8 mouse cellular contexts compared by ENCODE assay signal in genomic region chr10:80557346-80557965, GRCm38 (mm10). TPM values are rescaled to one million over a fixed set of nuclear protein-coding genes. Genes with fewer than 3 reads are reported as not detected.
A peak's percentile ranks its signal among the peaks of the same experiment; 100 is the strongest.
DNase-seq lines count a peak whose midpoint lies in the region; ATAC-seq and TF ChIP-seq lines count a peak whose summit lies in the region.

No protein-coding gene starts in this region.

- H3K9me3 ChIP-seq in midbrain, embryonic 11.5 days (ENCODE audit: control insufficient read depth, low read length) = no peaks in the 10 kb centered on the region
- no peaks in the 10 kb centered on the region for H3K9me3 ChIP-seq in midbrain, embryonic 15.5 days
- H3K9me3 ChIP-seq in forebrain, postnatal 0 days (ENCODE audit: low read length) = no peaks in the 10 kb centered on the region
- no peaks in the 10 kb centered on the region for H3K9me3 ChIP-seq in liver, embryonic 11.5 days (ENCODE audit: control insufficient read depth, low read length)

- TF ChIP-seq POLR2A in bone marrow macrophage, adult 2 months (IDR thresholded peaks at IDR 0.05; ENCODE audit: borderline replicate concordance, low read depth, low read length) = no peak

- peak; percentile 96 for DNase-seq in midbrain, embryonic 11.5 days (ENCODE audit: low spot score, missing footprints)
- DNase-seq in forebrain, postnatal 0 days = peak; percentile 72
- DNase-seq in induced T-regulatory cell, adult 2 months (ENCODE audit: low read depth) = peak; percentile 74
- peak; percentile 74 for DNase-seq in liver, embryonic 11.5 days (ENCODE audit: low spot score)
- DNase-seq in ovary, postnatal 10 days (ENCODE audit: low spot score) = peak; percentile 69
- peak; percentile 88 for DNase-seq in thymus, postnatal 4 days

- peak; percentile 80 for TF ChIP-seq CTCF in bone marrow macrophage, adult 2 months (IDR thresholded peaks at IDR 0.05; ENCODE audit: low read depth, low read length)
- TF ChIP-seq CTCF in forebrain, postnatal 0 days (IDR thresholded peaks at IDR 0.05; ENCODE audit: low read depth) = peak; percentile 82

- WGBS in midbrain, embryonic 11.5 days = 45% methylated on average over 5 of the region's 5 CpGs
- WGBS in midbrain, embryonic 15.5 days = 32% methylated on average over 5 of the region's 5 CpGs
- WGBS in forebrain, postnatal 0 days = 30% methylated on average over 5 of the region's 5 CpGs
- 36% methylated on average over 5 of the region's 5 CpGs for WGBS in liver, embryonic 11.5 days

- H3K4me3 ChIP-seq in midbrain, embryonic 11.5 days (ENCODE audit: low read depth, low read length) = no peak overlapping the region
- no peak overlapping the region for H3K4me3 ChIP-seq in midbrain, embryonic 15.5 days
- H3K4me3 ChIP-seq in bone marrow macrophage, adult 2 months (ENCODE audit: insufficient read depth, low read length) = no peak overlapping the region
- H3K4me3 ChIP-seq in forebrain, postnatal 0 days (ENCODE audit: low read depth, low read length) = no peak overlapping the region
- H3K4me3 ChIP-seq in liver, embryonic 11.5 days (ENCODE audit: low read depth, low read length) = no peak overlapping the region

- no peak overlapping the region for H3K4me2 ChIP-seq in midbrain, embryonic 11.5 days
- no peak overlapping the region for H3K4me2 ChIP-seq in midbrain, embryonic 15.5 days
- H3K4me2 ChIP-seq in forebrain, postnatal 0 days (ENCODE audit: low read depth) = no peak overlapping the region
- H3K4me2 ChIP-seq in liver, embryonic 11.5 days = no peak overlapping the region

- ATAC-seq in midbrain, embryonic 11.5 days (ENCODE audit: low FRiP score) = no peak
- ATAC-seq in midbrain, embryonic 15.5 days (replicated peaks) = no peak
- ATAC-seq in forebrain, postnatal 0 days = no peak
- no peak for ATAC-seq in liver, embryonic 11.5 days (replicated peaks; ENCODE audit: low FRiP score)

- peaks cover 14% of the 10 kb centered on the region for H3K4me1 ChIP-seq in midbrain, embryonic 11.5 days (ENCODE audit: control insufficient read depth, insufficient read depth, low read length)
- H3K4me1 ChIP-seq in midbrain, embryonic 15.5 days = peaks cover 41% of the 10 kb centered on the region
- H3K4me1 ChIP-seq in bone marrow macrophage, adult 2 months (ENCODE audit: control insufficient read depth, insufficient read depth, low read length) = peaks cover 27% of the 10 kb centered on the region
- peaks cover 9% of the 10 kb centered on the region; the same call in 1 of the 2 replicates for H3K4me1 ChIP-seq in forebrain, postnatal 0 days (ENCODE audit: insufficient read depth)
- H3K4me1 ChIP-seq in liver, embryonic 11.5 days (replicated peaks; ENCODE audit: control insufficient read depth, insufficient read depth, low read length) = peaks cover 57% of the 10 kb centered on the region

- H3K27me3 ChIP-seq in midbrain, embryonic 11.5 days (ENCODE audit: control insufficient read depth, insufficient read depth, low read length) = no peaks in the 10 kb centered on the region
- no peaks in the 10 kb centered on the region for H3K27me3 ChIP-seq in midbrain, embryonic 15.5 days (replicated peaks)
- no peaks in the 10 kb centered on the region for H3K27me3 ChIP-seq in forebrain, postnatal 0 days (ENCODE audit: insufficient read depth, low read length)
- H3K27me3 ChIP-seq in liver, embryonic 11.5 days (replicated peaks; ENCODE audit: control insufficient read depth, insufficient read depth, low read length) = no peaks in the 10 kb centered on the region

- H3K36me3 ChIP-seq in midbrain, embryonic 11.5 days (ENCODE audit: control insufficient read depth, insufficient read depth, low read length) = no peaks in the 10 kb centered on the region
- no peaks in the 10 kb centered on the region for H3K36me3 ChIP-seq in midbrain, embryonic 15.5 days (replicated peaks)
- no peaks in the 10 kb centered on the region for H3K36me3 ChIP-seq in forebrain, postnatal 0 days (ENCODE audit: insufficient read depth)
- no peaks in the 10 kb centered on the region for H3K36me3 ChIP-seq in liver, embryonic 11.5 days (ENCODE audit: control insufficient read depth, insufficient read depth, low read length)

- no peak overlapping the region for H3K27ac ChIP-seq in midbrain, embryonic 11.5 days (ENCODE audit: low read depth, low read length)
- H3K27ac ChIP-seq in midbrain, embryonic 15.5 days = no peak overlapping the region
- no peak overlapping the region for H3K27ac ChIP-seq in bone marrow macrophage, adult 2 months (ENCODE audit: insufficient read depth, low read depth, low read length)
- no peak overlapping the region for H3K27ac ChIP-seq in forebrain, postnatal 0 days (ENCODE audit: low read depth, low read length)
- no peak overlapping the region for H3K27ac ChIP-seq in liver, embryonic 11.5 days (ENCODE audit: low read depth, low read length)

- H3K9ac ChIP-seq in midbrain, embryonic 11.5 days (ENCODE audit: low read length) = no peak overlapping the region
- no peak overlapping the region for H3K9ac ChIP-seq in midbrain, embryonic 15.5 days
- H3K9ac ChIP-seq in forebrain, postnatal 0 days = no peak overlapping the region
- no peak overlapping the region for H3K9ac ChIP-seq in liver, embryonic 11.5 days (ENCODE audit: low read depth, low read length)

RNA-seq across cellular contexts. Expression of gene Rexo1, which starts 3.9 kb away (rescaled TPM):
- 21.6 and 23.5 TPM in 2 replicates for polyA plus RNA-seq in midbrain, embryonic 11.5 days (2014; fragmentation: Nextera tagmentation; extraction: Ambion mirVana)
- polyA plus RNA-seq in midbrain, embryonic 15.5 days (2015; fragmentation: Nextera tagmentation; extraction: Ambion mirVana) = 33.9 and 35.0 TPM in 2 replicates
- 28.9 and 29.8 TPM in 2 replicates for polyA plus RNA-seq in bone marrow macrophage, adult 2 months (2012; ENCODE audit: insufficient read depth, insufficient read length, missing spikeins)
- total RNA-seq in forebrain, postnatal 0 days (2014; rRNA removed) = 40.3 and 41.9 TPM in 2 replicates
- 27.9 and 30.5 TPM in 2 replicates for polyA plus RNA-seq in forebrain, postnatal 0 days (2015; fragmentation: Nextera tagmentation; extraction: Ambion mirVana)
- 31.8 and 33.4 TPM in 2 replicates for polyA plus RNA-seq in liver, embryonic 11.5 days (2014; fragmentation: Nextera tagmentation; extraction: Ambion mirVana)

RNA-seq across cellular contexts. Expression of gene Atp8b3, which starts 18.5 kb away (rescaled TPM):
- 0.81 and 1.2 TPM in 2 replicates for polyA plus RNA-seq in midbrain, embryonic 11.5 days (2014; fragmentation: Nextera tagmentation; extraction: Ambion mirVana)
- 0.90 and 1.2 TPM in 2 replicates for polyA plus RNA-seq in midbrain, embryonic 15.5 days (2015; fragmentation: Nextera tagmentation; extraction: Ambion mirVana)
- not detected in 2 replicates for polyA plus RNA-seq in bone marrow macrophage, adult 2 months (2012; ENCODE audit: insufficient read depth, insufficient read length, missing spikeins)
- total RNA-seq in forebrain, postnatal 0 days (2014; rRNA removed) = 0.05 and 0.38 TPM in 2 replicates
- polyA plus RNA-seq in forebrain, postnatal 0 days (2015; fragmentation: Nextera tagmentation; extraction: Ambion mirVana) = 0.16 and 0.46 TPM in 2 replicates
- polyA plus RNA-seq in liver, embryonic 11.5 days (2014; fragmentation: Nextera tagmentation; extraction: Ambion mirVana) = 0.12 and 0.23 TPM in 2 replicates

RNA-seq across cellular contexts. Expression of gene Klf16, which starts 19.7 kb away (rescaled TPM):
- 3.1 and 3.2 TPM in 2 replicates for polyA plus RNA-seq in midbrain, embryonic 11.5 days (2014; fragmentation: Nextera tagmentation; extraction: Ambion mirVana)
- 6.0 and 6.3 TPM in 2 replicates for polyA plus RNA-seq in midbrain, embryonic 15.5 days (2015; fragmentation: Nextera tagmentation; extraction: Ambion mirVana)
- 7.7 and 9.3 TPM in 2 replicates for polyA plus RNA-seq in bone marrow macrophage, adult 2 months (2012; ENCODE audit: insufficient read depth, insufficient read length, missing spikeins)
- total RNA-seq in forebrain, postnatal 0 days (2014; rRNA removed) = 17.9 and 18.7 TPM in 2 replicates
- 13.3 and 14.1 TPM in 2 replicates for polyA plus RNA-seq in forebrain, postnatal 0 days (2015; fragmentation: Nextera tagmentation; extraction: Ambion mirVana)
- polyA plus RNA-seq in liver, embryonic 11.5 days (2014; fragmentation: Nextera tagmentation; extraction: Ambion mirVana) = 10.0 and 11.4 TPM in 2 replicates

RNA-seq across cellular contexts. Expression of gene Abhd17a, which starts 32.7 kb away (rescaled TPM):
- polyA plus RNA-seq in midbrain, embryonic 11.5 days (2014; fragmentation: Nextera tagmentation; extraction: Ambion mirVana) = 90.8 and 109 TPM in 2 replicates
- 126 and 152 TPM in 2 replicates for polyA plus RNA-seq in midbrain, embryonic 15.5 days (2015; fragmentation: Nextera tagmentation; extraction: Ambion mirVana)
- 63.2 and 67.3 TPM in 2 replicates for polyA plus RNA-seq in bone marrow macrophage, adult 2 months (2012; ENCODE audit: insufficient read depth, insufficient read length, missing spikeins)
- total RNA-seq in forebrain, postnatal 0 days (2014; rRNA removed) = 156 and 201 TPM in 2 replicates
- polyA plus RNA-seq in forebrain, postnatal 0 days (2015; fragmentation: Nextera tagmentation; extraction: Ambion mirVana) = 154 and 155 TPM in 2 replicates
- polyA plus RNA-seq in liver, embryonic 11.5 days (2014; fragmentation: Nextera tagmentation; extraction: Ambion mirVana) = 89.7 and 96.5 TPM in 2 replicates

RNA-seq across cellular contexts. Expression of gene Scamp4, which starts 45.2 kb away (rescaled TPM):
- polyA plus RNA-seq in midbrain, embryonic 11.5 days (2014; fragmentation: Nextera tagmentation; extraction: Ambion mirVana) = 60.2 and 62.3 TPM in 2 replicates
- 65.0 and 66.2 TPM in 2 replicates for polyA plus RNA-seq in midbrain, embryonic 15.5 days (2015; fragmentation: Nextera tagmentation; extraction: Ambion mirVana)
- polyA plus RNA-seq in bone marrow macrophage, adult 2 months (2012; ENCODE audit: insufficient read depth, insufficient read length, missing spikeins) = 29.3 and 35.4 TPM in 2 replicates
- 21.0 and 24.1 TPM in 2 replicates for total RNA-seq in forebrain, postnatal 0 days (2014; rRNA removed)
- polyA plus RNA-seq in forebrain, postnatal 0 days (2015; fragmentation: Nextera tagmentation; extraction: Ambion mirVana) = 86.8 and 87.9 TPM in 2 replicates
- 93.9 and 94.3 TPM in 2 replicates for polyA plus RNA-seq in liver, embryonic 11.5 days (2014; fragmentation: Nextera tagmentation; extraction: Ambion mirVana)
